Mouse (Mus musculus) liver, embryonic 14.5 days (tissue): ENCODE data around the gene Itih1. TPM values are rescaled to one million over a fixed set of nuclear protein-coding genes. Genes with fewer than 3 reads are reported as not detected.

Source experiments
- ATAC-seq: fragments of 200-750 bp; cut with Nextera tagmentation; 2 replicates; pipeline ENCODE4 v1.8.0; 2017; ENCODE audit warnings: moderate number of reproducible peaks, mild to moderate bottlenecking, moderate library complexity; ENCODE audit not compliant: insufficient read depth
- DNase-seq, 3 experiments: peaks; one replicate each; pipeline ENCODE4 v3.0.0-alpha.2; 2012 to 2013; ENCODE audit warnings: low read depth in 3 of 3, low spot score in 3 of 3
- H3K27ac ChIP-seq: fragments of 300-500 bp; sonication (generic); 2 replicates; pipeline ENCODE4 v1.5.1; 2014; ENCODE audit warnings: moderate library complexity, mild to moderate bottlenecking, control low read depth, inconsistent platforms
- H3K27me3 ChIP-seq: fragments of 300-500 bp; sonication (generic); 2 replicates; pipeline ENCODE4 v1.6.1; 2014; ENCODE audit warnings: mild to moderate bottlenecking, low read length, moderate library complexity; ENCODE audit not compliant: control insufficient read depth, insufficient read depth
- H3K36me3 ChIP-seq: fragments of 300-500 bp; sonication (generic); replicated peaks from 2 replicates; pipeline ENCODE4 v1.6.1; 2014; ENCODE audit warnings: low read depth; ENCODE audit not compliant: control insufficient read depth, insufficient read depth
- H3K4me1 ChIP-seq, 2 experiments: fragments of 200-500 bp in 1 of 2; fragments of 300-500 bp in 1 of 2; sonication (generic) in 1 of 2; replicated peaks; 2 replicates each; pipeline ENCODE4 v1.6.1; 2012 to 2014; ENCODE audit warnings: antibody characterized with exemption in 1 of 2, inconsistent platforms in 1 of 2, low read length in 1 of 2; ENCODE audit not compliant: control insufficient read depth in 2 of 2, insufficient read depth in 2 of 2
- H3K4me2 ChIP-seq: fragments of 300-500 bp; sonication (generic); 2 replicates; pipeline ENCODE4 v1.6.1; 2014; ENCODE audit warnings: low read depth, mild to moderate bottlenecking, control low read depth, moderate library complexity
- H3K4me3 ChIP-seq, 2 experiments: fragments of 200-500 bp in 1 of 2; fragments of 300-500 bp in 1 of 2; sonication (generic) in 1 of 2; 2 replicates each; pipeline ENCODE4 v1.5.1; 2012 to 2014; ENCODE audit warnings: low read depth in 2 of 2, low read length in 2 of 2, mild to moderate bottlenecking in 2 of 2, control low read depth in 1 of 2, inconsistent platforms in 1 of 2, moderate library complexity in 1 of 2; ENCODE audit not compliant: insufficient read depth in 1 of 2
- H3K9ac ChIP-seq: fragments of 300-500 bp; sonication (generic); replicated peaks from 2 replicates; pipeline ENCODE4 v1.6.1; 2014; ENCODE audit warnings: mild to moderate bottlenecking, control low read depth, moderate library complexity
- H3K9me3 ChIP-seq: fragments of 300-500 bp; sonication (generic); 2 replicates; pipeline ENCODE4 v1.6.1; 2016; ENCODE audit warnings: low read length, mixed read lengths; ENCODE audit not compliant: control insufficient read depth
- CTCF ChIP-seq: IDR thresholded peaks from 2 replicates; pipeline ENCODE4 v1.5.1; 2016; ENCODE audit warnings: antibody characterized with exemption, low read depth, control low read depth
- EP300 ChIP-seq: IDR thresholded peaks from 2 replicates; pipeline ENCODE4 v1.6.1; 2016; ENCODE audit warnings: antibody characterized with exemption, low read depth
- WGBS: fragments of 180-500 bp; shearing (Covaris S2); extraction: QIAGEN DNeasy Blood & Tissue Kit; methylation state at CpG from one replicate; pipeline ENCODE4 v1.1.7; 2014; ENCODE audit not compliant: insufficient replicate concordance; 5-methylcytosine and 5-hydroxymethylcytosine counted together
- polyA plus RNA-seq, 2 experiments: library from polyadenylated mRNA; depleted of rRNA in 1 of 2; stranded (reverse) in 1 of 2; unstranded in 1 of 2; fragments of >200 nt; fragmentation: Nextera tagmentation in 1 of 2; extraction: Ambion mirVana in 1 of 2; gene quantifications; 2 replicates each; pipeline versions ENCODE4 v1.2.1 to v1.2.3; 2012 to 2014

The Itih1 gene
- polyA plus RNA-seq, 2 experiments = 27.2 to 29.6 TPM

- Histone ChIP-seq H3K36me3 (no peaks in the 10 kb centered on the region), H3K27ac (no peak overlapping the region), H3K4me1 (peaks cover 0 to 6% of the 10 kb centered on the region in 2 experiments; a peak in 2 of 4 replicates), H3K27me3 (no peaks in the 10 kb centered on the region), H3K4me3 (peak overlapping the region; percentile 6 to 48; a peak in 2 of 4 replicates), H3K9me3 (no peaks in the 10 kb centered on the region), H3K4me2 (peak overlapping the region; percentile 31), H3K9ac (no peak overlapping the region)
- DNase-seq (no peak), ATAC-seq (no peak)
- 46% methylated on average over 8 of the region's 8 CpGs for WGBS
- TF ChIP-seq CTCF (no peak), EP300 (no peak)
These were observed 20.9 kb downstream of the Itih1 start for GRCm38 (mm10) chr14:30922053-30922670.

GRCm38 (mm10) chr14:30916516-30916915 is 26.6 kb downstream of the Itih1 start:
- H3K36me3 ChIP-seq = no peaks in the 10 kb centered on the region
- no peak for ATAC-seq
- WGBS = 69% methylated on average over 1 of the region's 1 CpGs
- H3K4me1 ChIP-seq = peaks cover 0 to 3% of the 10 kb centered on the region in 2 experiments; a peak in 2 of 4 replicates
- H3K9me3 ChIP-seq = no peaks in the 10 kb centered on the region
- no peak for DNase-seq
- H3K9ac ChIP-seq = no peak overlapping the region
- H3K4me2 ChIP-seq = no peak overlapping the region
- H3K27me3 ChIP-seq = no peaks in the 10 kb centered on the region
- H3K27ac ChIP-seq = no peak overlapping the region
- TF ChIP-seq CTCF (no peak), EP300 (no peak)
- no peak overlapping the region for H3K4me3 ChIP-seq

- no peak overlapping the region for H3K4me3 ChIP-seq
- no peak overlapping the region for H3K9ac ChIP-seq
- no peaks in the 10 kb centered on the region for H3K36me3 ChIP-seq
- no peaks in the 10 kb centered on the region for H3K27me3 ChIP-seq
- TF ChIP-seq CTCF (no peak), EP300 (no peak)
- no peaks in the 10 kb centered on the region for H3K9me3 ChIP-seq
- H3K4me2 ChIP-seq = no peak overlapping the region
- no peak for DNase-seq
- no peak for ATAC-seq
- H3K27ac ChIP-seq = no peak overlapping the region
- 59% methylated on average over 5 of the region's 5 CpGs for WGBS
- H3K4me1 ChIP-seq = peaks cover 0 to 3% of the 10 kb centered on the region in 2 experiments; a peak in 2 of 4 replicates
These were observed 29.7 kb downstream of the Itih1 start for GRCm38 (mm10) chr14:30913404-30913803.

GRCm38 (mm10) chr14:30912641-30913040 is 30.4 kb downstream of the Itih1 start:
- ATAC-seq = no peak

GRCm38 (mm10) chr14:30911141-30911540 is 31.9 kb downstream of the Itih1 start:
- Histone ChIP-seq H3K9ac (no peak overlapping the region), H3K4me1 (peaks cover 0 to 11% of the 10 kb centered on the region in 2 experiments; a peak in 2 of 4 replicates), H3K9me3 (no peaks in the 10 kb centered on the region), H3K27ac (no peak overlapping the region), H3K4me2 (no peak overlapping the region), H3K36me3 (no peaks in the 10 kb centered on the region), H3K4me3 (no peak overlapping the region), H3K27me3 (no peaks in the 10 kb centered on the region)
- no peak for TF ChIP-seq CTCF
- TF ChIP-seq EP300 = no peak
- no peak for ATAC-seq
- WGBS = 73% methylated on average over 8 of the region's 8 CpGs
- DNase-seq = no peak

More at GRCm38 (mm10) chr14:30912641-30913040, 30.4 kb downstream of the Itih1 start:
- DNase-seq = no peak
- TF ChIP-seq CTCF (no peak), EP300 (no peak)
- Histone ChIP-seq H3K27me3 (no peaks in the 10 kb centered on the region), H3K4me2 (no peak overlapping the region), H3K4me1 (peaks cover 0 to 8% of the 10 kb centered on the region in 2 experiments; a peak in 2 of 4 replicates), H3K4me3 (no peak overlapping the region), H3K27ac (no peak overlapping the region), H3K36me3 (no peaks in the 10 kb centered on the region), H3K9me3 (no peaks in the 10 kb centered on the region), H3K9ac (no peak overlapping the region)
- 64% methylated on average over 8 of the region's 8 CpGs for WGBS
